Mouse (Mus musculus) lung, postnatal 0 days (tissue): ENCODE measurements at regions not wholly inside any gene's neighbourhood (a gene's known extent, or its start where the extent isn't known, plus 50 kb on each side); places are given as distances from the start of the nearest gene placed in this dataset.

Source experiments
- CTCF ChIP-seq: IDR thresholded peaks from 2 replicates; pipeline ENCODE4 v1.5.1; 2016; ENCODE audit warnings: antibody characterized with exemption, mild to moderate bottlenecking
- EP300 ChIP-seq: IDR thresholded peaks from 2 replicates; pipeline ENCODE4 v1.6.1; 2016; ENCODE audit warnings: antibody characterized with exemption, mild to moderate bottlenecking, control low read depth

DNA sequence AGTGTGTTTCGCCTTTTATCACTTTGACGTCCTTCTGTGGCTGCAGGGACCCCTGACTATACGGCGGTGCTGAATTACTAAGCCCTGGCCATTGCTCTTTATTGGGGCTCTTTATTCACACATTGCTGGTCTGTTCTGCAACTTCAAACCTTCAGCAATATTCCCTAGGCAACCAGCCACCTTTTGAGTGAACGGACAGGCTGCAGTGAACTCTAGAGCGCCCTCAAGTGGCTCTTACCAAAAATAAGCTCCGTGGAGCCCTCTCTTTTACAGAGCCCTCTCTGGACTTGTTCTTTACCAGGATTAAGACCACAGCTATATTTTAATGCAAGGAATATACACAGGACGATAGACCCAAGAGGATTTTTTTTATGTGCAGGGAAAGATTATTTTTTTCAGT lies 191.8 kb upstream of the Tenm3 start:
- TF ChIP-seq CTCF (peak; percentile 24), EP300 (no peak)
